Mouse (Mus musculus) forebrain, embryonic 14.5 days (tissue): ENCODE results near the gene Mlxipl. TPM values are rescaled to one million over a fixed set of nuclear protein-coding genes. Genes with fewer than 3 reads are reported as not detected.
A peak's percentile ranks its signal among the peaks of the same experiment; 100 is the strongest.

ENCODE experiments used
- ATAC-seq: fragments of 200-750 bp; cut with Nextera tagmentation; 2 replicates; pipeline ENCODE4 v1.8.0; 2017; ENCODE audit warnings: mild to moderate bottlenecking, moderate library complexity
- DNase-seq: peaks from one replicate; pipeline ENCODE4 v3.0.0-alpha.2; 2015; ENCODE audit warnings: low spot score
- H3K27ac ChIP-seq: fragments of 300-500 bp; sonication (generic); 2 replicates; pipeline ENCODE4 v1.5.1; 2014; ENCODE audit warnings: low read depth, mild to moderate bottlenecking, control low read depth, low read length, moderate library complexity
- H3K27me3 ChIP-seq: fragments of 300-500 bp; sonication (generic); replicated peaks from 2 replicates; pipeline ENCODE4 v1.6.1; 2014; ENCODE audit warnings: low read length, control low read depth, mixed read lengths; ENCODE audit not compliant: control insufficient read depth, insufficient read depth
- H3K36me3 ChIP-seq: fragments of 300-500 bp; sonication (generic); 2 replicates; pipeline ENCODE4 v1.6.1; 2014; ENCODE audit warnings: low read length, control low read depth; ENCODE audit not compliant: control insufficient read depth, insufficient read depth
- H3K4me1 ChIP-seq: fragments of 300-500 bp; sonication (generic); 2 replicates; pipeline ENCODE4 v1.6.1; 2014; ENCODE audit warnings: antibody characterized with exemption, low read length, control low read depth; ENCODE audit not compliant: control insufficient read depth, insufficient read depth
- H3K4me2 ChIP-seq: fragments of 300-500 bp; sonication (generic); 2 replicates; pipeline ENCODE4 v1.6.1; 2014; ENCODE audit warnings: mild to moderate bottlenecking, control low read depth, low read length
- H3K4me3 ChIP-seq: fragments of 300-500 bp; sonication (generic); 2 replicates; pipeline ENCODE4 v1.5.1; 2014; ENCODE audit warnings: low read depth, low read length, control low read depth
- H3K9ac ChIP-seq: fragments of 300-500 bp; sonication (generic); 2 replicates; pipeline ENCODE4 v1.6.1; 2014; ENCODE audit warnings: mild to moderate bottlenecking, low read length, control low read depth, moderate library complexity
- H3K9me3 ChIP-seq: fragments of 300-500 bp; sonication (generic); replicated peaks from 2 replicates; pipeline ENCODE4 v1.6.1; 2016; ENCODE audit warnings: low read length, control low read depth, mixed read lengths; ENCODE audit not compliant: control insufficient read depth
- WGBS: fragments of 180-500 bp; shearing (Covaris S2); extraction: QIAGEN DNeasy Blood & Tissue Kit; methylation state at CpG from one replicate; pipeline ENCODE4 v1.1.7; 2014; 5-methylcytosine and 5-hydroxymethylcytosine counted together
- polyA plus RNA-seq: library from polyadenylated mRNA; unstranded; fragments of >200 nt; fragmentation: Nextera tagmentation; extraction: Ambion mirVana; gene quantifications from 2 replicates; pipeline ENCODE4 v1.2.1, GENCODE M21; 2014

Mlxipl gene
- polyA plus RNA-seq, 1 experiment from 2014 or later = 0.36 TPM

GRCm38 (mm10) chr5:135145955-135146354 lies 56.3 kb downstream of the Mlxipl start:
- ATAC-seq = no peak
- no peaks in the 10 kb centered on the region for H3K36me3 ChIP-seq

GRCm38 (mm10) chr5:135148715-135149052 lies 59.0 kb downstream of the Mlxipl start:
- Histone ChIP-seq H3K9me3 (no peaks in the 10 kb centered on the region), H3K4me1 (0 out of 2 replicates have a peak, but pooled peaks cover 2% of the 10 kb centered on the region), H3K9ac (peak overlapping the region; percentile 79), H3K4me2 (peak overlapping the region; percentile 80), H3K36me3 (peaks cover 10% of the 10 kb centered on the region), H3K27ac (peak overlapping the region; percentile 84; the same call in 1 of the 2 replicates), H3K4me3 (peak overlapping the region; percentile 74), H3K27me3 (no peaks in the 10 kb centered on the region)
- WGBS = under 1% methylated on average over 13 of the region's 13 CpGs
- ATAC-seq (no peak), DNase-seq (no peak)

More at GRCm38 (mm10) chr5:135145955-135146354, 56.3 kb downstream of the Mlxipl start:
- H3K27me3 ChIP-seq = no peaks in the 10 kb centered on the region
- H3K27ac ChIP-seq = no peak overlapping the region
- H3K9me3 ChIP-seq = no peaks in the 10 kb centered on the region
- no peak for DNase-seq
- H3K4me2 ChIP-seq = no peak overlapping the region
- H3K4me3 ChIP-seq = no peak overlapping the region
- H3K4me1 ChIP-seq = 0 out of 2 replicates have a peak, but pooled peaks cover 2% of the 10 kb centered on the region
- no peak overlapping the region for H3K9ac ChIP-seq

- WGBS = under 1% methylated on average over 63 of the region's 63 CpGs
- peak within 1 kb of the TSS; percentile 80 for H3K4me2 ChIP-seq
- no peaks in the 10 kb centered on the region for H3K27me3 ChIP-seq
- H3K4me3 ChIP-seq = peak within 1 kb of the TSS; percentile 74
- ATAC-seq (peak; percentile 98), DNase-seq (peak; percentile 99)
- peak within 1 kb of the TSS; percentile 79 for H3K9ac ChIP-seq
- no peaks in the 10 kb centered on the region for H3K9me3 ChIP-seq
- H3K36me3 ChIP-seq = peaks cover 15% of the 10 kb centered on the region
- H3K27ac ChIP-seq = peak within 1 kb of the TSS; percentile 84
- 0 out of 2 replicates have a peak, but pooled peaks cover 2% of the 10 kb centered on the region for H3K4me1 ChIP-seq
Measured at GRCm38 (mm10) chr5:135149053-135149819, 59.5 kb downstream of the Mlxipl start, which contains the start of gene Tbl2. Gene Tbl2 (plus strand): TSS chr5:135149657.

- DNase-seq = no peak
- Histone ChIP-seq H3K36me3 (peaks cover 20% of the 10 kb centered on the region), H3K27ac (peak overlapping the region; percentile 58; the same call in 1 of the 2 replicates), H3K9ac (peak overlapping the region; percentile 79), H3K4me3 (peak overlapping the region; percentile 74), H3K4me1 (0 out of 2 replicates have a peak, but pooled peaks cover 2% of the 10 kb centered on the region), H3K4me2 (peak overlapping the region; percentile 80), H3K9me3 (no peaks in the 10 kb centered on the region), H3K27me3 (no peaks in the 10 kb centered on the region)
- ATAC-seq = no peak
- WGBS = under 1% methylated on average over 23 of the region's 23 CpGs
Measured at GRCm38 (mm10) chr5:135149820-135150178, 60.1 kb downstream of the Mlxipl start.

- no peaks in the 10 kb centered on the region for H3K4me1 ChIP-seq
- DNase-seq (no peak), ATAC-seq (no peak)
- H3K27ac ChIP-seq = no peak overlapping the region
- no peak overlapping the region for H3K4me2 ChIP-seq
- peaks cover 82% of the 10 kb centered on the region for H3K36me3 ChIP-seq
- no peaks in the 10 kb centered on the region for H3K27me3 ChIP-seq
- no peak overlapping the region for H3K9ac ChIP-seq
- WGBS = 95% methylated on average over 4 of the region's 4 CpGs
- no peak overlapping the region for H3K4me3 ChIP-seq
- no peaks in the 10 kb centered on the region for H3K9me3 ChIP-seq
Measured at GRCm38 (mm10) chr5:135156496-135156895, 66.8 kb downstream of the Mlxipl start.

GRCm38 (mm10) chr5:135161221-135161620 lies 71.5 kb downstream of the Mlxipl start:
- ATAC-seq = no peak
- no peak overlapping the region for H3K27ac ChIP-seq
- no peaks in the 10 kb centered on the region for H3K4me1 ChIP-seq
- 92% methylated on average over 4 of the region's 4 CpGs for WGBS
- H3K27me3 ChIP-seq = no peaks in the 10 kb centered on the region
- peaks cover 64% of the 10 kb centered on the region for H3K36me3 ChIP-seq
- DNase-seq = no peak
- no peak overlapping the region for H3K4me3 ChIP-seq
- no peaks in the 10 kb centered on the region for H3K9me3 ChIP-seq
- H3K9ac ChIP-seq = no peak overlapping the region
- H3K4me2 ChIP-seq = no peak overlapping the region

GRCm38 (mm10) chr5:135161650-135162049 lies 72.0 kb downstream of the Mlxipl start:
- Histone ChIP-seq H3K4me3 (no peak overlapping the region), H3K36me3 (peaks cover 59% of the 10 kb centered on the region), H3K4me1 (no peaks in the 10 kb centered on the region), H3K9me3 (no peaks in the 10 kb centered on the region), H3K4me2 (no peak overlapping the region), H3K27ac (no peak overlapping the region), H3K9ac (no peak overlapping the region), H3K27me3 (no peaks in the 10 kb centered on the region)
- ATAC-seq (no peak), DNase-seq (no peak)
- WGBS = 89% methylated on average over 7 of the region's 7 CpGs

GRCm38 (mm10) chr5:135162361-135162760 lies 72.7 kb downstream of the Mlxipl start:
- no peaks in the 10 kb centered on the region for H3K4me1 ChIP-seq
- no peaks in the 10 kb centered on the region for H3K9me3 ChIP-seq
- no peak overlapping the region for H3K9ac ChIP-seq
- ATAC-seq = no peak
- WGBS = 96% methylated on average over 8 of the region's 8 CpGs
- DNase-seq = no peak
- no peak overlapping the region for H3K27ac ChIP-seq
- H3K27me3 ChIP-seq = no peaks in the 10 kb centered on the region
- no peak overlapping the region for H3K4me2 ChIP-seq
- H3K4me3 ChIP-seq = no peak overlapping the region
- peaks cover 56% of the 10 kb centered on the region for H3K36me3 ChIP-seq

GRCm38 (mm10) chr5:135162821-135163220 lies 73.1 kb downstream of the Mlxipl start:
- no peaks in the 10 kb centered on the region for H3K9me3 ChIP-seq
- H3K4me3 ChIP-seq = no peak overlapping the region
- WGBS = 89% methylated on average over 6 of the region's 6 CpGs
- H3K4me1 ChIP-seq = no peaks in the 10 kb centered on the region
- H3K4me2 ChIP-seq = no peak overlapping the region
- H3K36me3 ChIP-seq = peaks cover 52% of the 10 kb centered on the region
- no peak overlapping the region for H3K27ac ChIP-seq
- DNase-seq (no peak), ATAC-seq (no peak)
- H3K9ac ChIP-seq = no peak overlapping the region
- H3K27me3 ChIP-seq = no peaks in the 10 kb centered on the region
